Mouse (Mus musculus): Measurements from ENCODE around the gene Lamc3.

DNA sequence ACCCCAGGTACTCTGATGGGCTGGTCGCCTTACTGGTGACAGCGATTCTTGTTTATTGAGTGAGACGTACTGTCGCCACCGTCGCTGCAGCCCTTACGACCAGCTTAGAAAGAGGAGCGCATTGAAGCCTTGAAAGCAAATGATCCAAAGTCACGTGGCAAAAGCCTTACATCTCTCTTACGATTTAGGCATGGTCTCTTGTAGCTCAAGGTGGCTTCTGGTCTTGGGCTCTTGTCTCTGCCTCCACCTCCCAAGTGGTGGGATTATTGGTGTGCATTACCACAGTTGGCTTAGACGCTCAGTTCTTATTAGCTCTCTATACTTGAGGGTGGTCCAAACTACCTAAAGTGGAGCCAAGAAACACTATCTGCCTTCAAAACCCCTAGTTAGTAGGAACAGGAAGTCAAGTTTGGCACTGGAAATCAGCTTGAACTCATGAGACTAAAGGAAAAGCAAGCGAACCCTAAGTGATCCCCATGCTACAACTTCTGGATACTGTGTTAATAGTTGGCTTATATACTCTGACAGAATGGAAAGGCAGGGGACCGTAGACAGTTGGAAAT is 87.8 kb downstream of the Lamc3 start:
- TF ChIP-seq CTCF (IDR thresholded peaks at IDR 0.05; ENCODE audit: low read depth, low read length) (no peak), TAL1 (conservative IDR thresholded peaks at IDR 0.05; ENCODE audit: low read depth, low read length) (no peak), GATA1 (IDR thresholded peaks at IDR 0.05; ENCODE audit: borderline replicate concordance, low read length) (no peak)
